ENCODE assay signal across 8 mouse cellular contexts in genomic region chr4:104077771-104078170, GRCm38 (mm10).
DNase-seq lines count a peak whose midpoint lies in the region.

No protein-coding gene starts in this region.

- DNase-seq in heart, adult 8-10 months (ENCODE audit: low spot score), result peak; percentile 16
- DNase-seq in heart, adult 11 months, result no peak
- DNase-seq in right cerebral cortex, postnatal 10 days (ENCODE audit: low spot score in 2 of 2), result peak; percentile 55 to 71
- no peak for DNase-seq in right cerebral cortex, postnatal 36 days (ENCODE audit: low spot score in 2 of 2)
- DNase-seq in gastrocnemius, postnatal 25 days, result peak; percentile 32
- DNase-seq in lung, postnatal 36 days, result peak; percentile 54
- no peak for DNase-seq in spleen, postnatal 14 days (ENCODE audit: low spot score in 2 of 2)
- no peak for DNase-seq in thymus, postnatal 10 days (ENCODE audit: low spot score in 2 of 2)

Comparison
In these comparisons a context has a peak if more than half of its experiments do, and no peak if none do; other contexts are left out.
1. DNase-seq: peak in heart, adult 8-10 months (single experiment), right cerebral cortex, postnatal 10 days (2 of 2), gastrocnemius, postnatal 25 days (single experiment) and lung, postnatal 36 days (single experiment); none in heart, adult 11 months (single experiment), right cerebral cortex, postnatal 36 days (0 of 2), spleen, postnatal 14 days (0 of 2) and thymus, postnatal 10 days (0 of 2).